13 mouse cellular contexts compared by ENCODE assay signal in the genomic region with DNA sequence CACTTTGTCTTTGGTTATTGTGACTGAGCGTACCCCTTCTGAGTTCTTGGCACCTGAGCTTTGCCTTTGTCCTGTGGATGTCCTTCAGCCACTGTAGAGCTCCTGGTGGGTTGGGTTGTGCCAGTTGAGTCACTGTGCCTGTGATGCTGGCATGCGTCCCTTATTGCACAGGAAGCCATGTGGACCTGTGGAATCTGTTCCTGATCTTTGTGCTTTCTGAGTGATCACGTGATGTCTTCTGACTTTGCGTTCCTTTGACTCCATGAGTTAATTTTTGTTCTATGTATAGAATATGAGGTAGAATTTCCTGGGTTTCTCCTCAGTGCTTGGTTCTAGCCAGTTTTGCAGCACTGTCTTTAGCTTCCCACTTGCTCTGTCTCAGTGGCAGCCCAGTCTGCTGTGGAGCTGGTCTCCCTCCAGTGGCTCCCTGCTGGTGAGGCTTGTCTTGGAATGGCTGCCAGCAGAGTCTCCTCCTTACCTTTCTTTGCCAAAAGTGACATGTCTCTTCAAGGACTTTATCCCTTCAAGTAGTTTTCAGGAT. TPM values are rescaled to one million over a fixed set of nuclear protein-coding genes. Genes with fewer than 3 reads are reported as not detected.
DNase-seq lines count a peak whose midpoint lies in the region; ATAC-seq and TF ChIP-seq lines count a peak whose summit lies in the region.
"Had no signal": no experiment of that assay in that cellular context is flagged by ENCODE, and none has a peak within 500 bp of the region (broad histone marks: within the 10 kb centered on the region; RNA-seq: fewer than 3 reads in every experiment).

No protein-coding gene starts in this region.

- WGBS in heart, embryonic 15.5 days: 76% methylated on average over 4 of the region's 4 CpGs
- WGBS in kidney, embryonic 15.5 days: 88% methylated on average over 4 of the region's 4 CpGs
- WGBS in forebrain, postnatal 0 days: 85% methylated on average over 4 of the region's 4 CpGs

- H3K36me3 ChIP-seq in heart, embryonic 15.5 days: peaks cover 8% of the 10 kb centered on the region
- H3K36me3 ChIP-seq in kidney, embryonic 15.5 days: peaks cover 52% of the 10 kb centered on the region
- H3K36me3 ChIP-seq in forebrain, postnatal 0 days (ENCODE audit: insufficient read depth): peaks cover 28% of the 10 kb centered on the region

- no peak overlapping the region for H3K4me3 ChIP-seq in heart, embryonic 15.5 days
- H3K4me3 ChIP-seq in left cerebral cortex, adult 2 months: no peak overlapping the region
- no peak overlapping the region for H3K4me3 ChIP-seq in kidney, embryonic 15.5 days (replicated peaks)
- no peak overlapping the region for H3K4me3 ChIP-seq in forebrain, postnatal 0 days (ENCODE audit: low read depth, low read length)
- H3K4me3 ChIP-seq: forebrain, embryonic 13.5 days; limb, embryonic 15.5 days had no signal

- no peak for DNase-seq in heart, postnatal 25 days (ENCODE audit: low spot score)
- DNase-seq in left cerebral cortex, adult 2 months (ENCODE audit: extremely low spot score in 1 of 2, low spot score in 2 of 2): no peak
- DNase-seq in left cerebral cortex, adult 11 months (ENCODE audit: low spot score): no peak
- DNase-seq in adipocyte (ENCODE audit: low spot score): peak; percentile 39
- no peak for DNase-seq in forebrain, postnatal 0 days
- DNase-seq: cerebellum, postnatal 36 days; thymus, adult 18-20 months had no signal

- no peak for ATAC-seq in heart, embryonic 15.5 days (replicated peaks; ENCODE audit: insufficient number of reproducible peaks, insufficient read depth, low FRiP score, low read depth)
- no peak for ATAC-seq in kidney, embryonic 15.5 days (replicated peaks; ENCODE audit: low FRiP score)
- no peak for ATAC-seq in forebrain, postnatal 0 days
- ATAC-seq in activated CD4-positive, CD25-positive, alpha-beta regulatory T cell, adult 4 months: no peak
- ATAC-seq: forebrain, embryonic 13.5 days had no signal

- no peaks in the 10 kb centered on the region for H3K27me3 ChIP-seq in heart, embryonic 15.5 days
- no peaks in the 10 kb centered on the region for H3K27me3 ChIP-seq in kidney, embryonic 15.5 days
- no peaks in the 10 kb centered on the region for H3K27me3 ChIP-seq in forebrain, postnatal 0 days (ENCODE audit: insufficient read depth, low read length)
- H3K27me3 ChIP-seq: forebrain, embryonic 13.5 days; limb, embryonic 15.5 days had no signal

- TF ChIP-seq CTCF in left cerebral cortex, adult 2 months (IDR thresholded peaks at IDR 0.05): no peak; the same call in 1 of the 2 replicates
- TF ChIP-seq CTCF in forebrain, postnatal 0 days (IDR thresholded peaks at IDR 0.05; ENCODE audit: low read depth): no peak

- peaks cover 36% of the 10 kb centered on the region for H3K4me1 ChIP-seq in heart, embryonic 15.5 days (replicated peaks)
- peaks cover 34% of the 10 kb centered on the region for H3K4me1 ChIP-seq in kidney, embryonic 15.5 days
- no peaks in the 10 kb centered on the region for H3K4me1 ChIP-seq in forebrain, postnatal 0 days (ENCODE audit: insufficient read depth)

- H3K9me3 ChIP-seq in heart, embryonic 15.5 days (replicated peaks): no peaks in the 10 kb centered on the region
- H3K9me3 ChIP-seq in kidney, embryonic 15.5 days (replicated peaks): no peaks in the 10 kb centered on the region
- H3K9me3 ChIP-seq in forebrain, postnatal 0 days (ENCODE audit: low read length): no peaks in the 10 kb centered on the region
- H3K9me3 ChIP-seq: limb, embryonic 15.5 days had no signal

- no peak overlapping the region for H3K4me2 ChIP-seq in heart, embryonic 15.5 days
- H3K4me2 ChIP-seq in kidney, embryonic 15.5 days: no peak overlapping the region
- no peak overlapping the region for H3K4me2 ChIP-seq in forebrain, postnatal 0 days (ENCODE audit: low read depth)
- H3K4me2 ChIP-seq: forebrain, embryonic 13.5 days; limb, embryonic 15.5 days had no signal

- no peak overlapping the region for H3K9ac ChIP-seq in heart, embryonic 15.5 days
- H3K9ac ChIP-seq in kidney, embryonic 15.5 days: no peak overlapping the region
- no peak overlapping the region for H3K9ac ChIP-seq in forebrain, postnatal 0 days
- H3K9ac ChIP-seq: forebrain, embryonic 13.5 days; limb, embryonic 15.5 days had no signal

- H3K27ac ChIP-seq in heart, embryonic 15.5 days: peak overlapping the region; percentile 55
- peak overlapping the region; percentile 57 for H3K27ac ChIP-seq in left cerebral cortex, adult 2 months
- peak overlapping the region; percentile 33; the same call in 1 of the 2 replicates for H3K27ac ChIP-seq in kidney, embryonic 15.5 days
- no peak overlapping the region for H3K27ac ChIP-seq in forebrain, postnatal 0 days (ENCODE audit: low read depth, low read length)
- H3K27ac ChIP-seq: forebrain, embryonic 13.5 days; limb, embryonic 15.5 days had no signal

- intact Hi-C loops in heart, postnatal 25 days (cut with DNase I): no loop called here
- intact Hi-C loops in left cerebral cortex, adult 2 months (cut with DNase I): no loop called here

RNA-seq across cellular contexts. Expression of a gene that starts 19.8 kb away (rescaled TPM):
- 90.4 and 110 TPM in 2 replicates for polyA plus RNA-seq in heart, embryonic 15.5 days (2015; fragmentation: Nextera tagmentation; extraction: Ambion mirVana)
- total RNA-seq in heart, postnatal 25 days (2021): 10 to 100 TPM; 33.0 to 33.9 TPM
- total RNA-seq in left cerebral cortex, adult 2 months (2021): 10 to 100 TPM; 47.4 to 54.9 TPM
- 127 and 144 TPM in 2 replicates for polyA plus RNA-seq in kidney, embryonic 15.5 days (2015; fragmentation: Nextera tagmentation; extraction: Ambion mirVana)
- 97.7 and 102 TPM in 2 replicates for total RNA-seq in forebrain, postnatal 0 days (2014; rRNA removed)
- 137 and 139 TPM in 2 replicates for polyA plus RNA-seq in forebrain, postnatal 0 days (2015; fragmentation: Nextera tagmentation; extraction: Ambion mirVana)
- polyA plus RNA-seq in activated CD4-positive, CD25-positive, alpha-beta regulatory T cell, adult 4 months (2017; shearing (Covaris generic)): 100 to 1,000 TPM in 1 of 2 experiments, 10 to 100 TPM in 1; 78.1 to 110 TPM

RNA-seq across cellular contexts. Expression of a gene that starts 21.0 kb away (rescaled TPM):
- 105 and 111 TPM in 2 replicates for polyA plus RNA-seq in heart, embryonic 15.5 days (2015; fragmentation: Nextera tagmentation; extraction: Ambion mirVana)
- total RNA-seq in heart, postnatal 25 days (2021): 10 to 100 TPM; 31.2 to 35.7 TPM
- 10 to 100 TPM; 18.9 to 21.3 TPM for total RNA-seq in left cerebral cortex, adult 2 months (2021)
- polyA plus RNA-seq in kidney, embryonic 15.5 days (2015; fragmentation: Nextera tagmentation; extraction: Ambion mirVana): 164 and 176 TPM in 2 replicates
- total RNA-seq in forebrain, postnatal 0 days (2014; rRNA removed): 28.5 and 52.1 TPM in 2 replicates
- polyA plus RNA-seq in forebrain, postnatal 0 days (2015; fragmentation: Nextera tagmentation; extraction: Ambion mirVana): 91.3 and 114 TPM in 2 replicates
- polyA plus RNA-seq in activated CD4-positive, CD25-positive, alpha-beta regulatory T cell, adult 4 months (2017; shearing (Covaris generic)): 100 to 1,000 TPM; 163 to 165 TPM

RNA-seq across cellular contexts. Expression of a gene that starts 21.2 kb away (rescaled TPM):
- polyA plus RNA-seq in heart, embryonic 15.5 days (2015; fragmentation: Nextera tagmentation; extraction: Ambion mirVana): 27.5 and 36.8 TPM in 2 replicates
- 1 to 10 TPM; 5.6 to 6.2 TPM for total RNA-seq in heart, postnatal 25 days (2021)
- 10 to 100 TPM; 61.4 to 62.3 TPM for total RNA-seq in left cerebral cortex, adult 2 months (2021)
- 52.9 and 66.0 TPM in 2 replicates for polyA plus RNA-seq in kidney, embryonic 15.5 days (2015; fragmentation: Nextera tagmentation; extraction: Ambion mirVana)
- total RNA-seq in forebrain, postnatal 0 days (2014; rRNA removed): 57.6 and 58.4 TPM in 2 replicates
- polyA plus RNA-seq in forebrain, postnatal 0 days (2015; fragmentation: Nextera tagmentation; extraction: Ambion mirVana): 31.0 and 41.0 TPM in 2 replicates
- polyA plus RNA-seq in activated CD4-positive, CD25-positive, alpha-beta regulatory T cell, adult 4 months (2017; shearing (Covaris generic)): 10 to 100 TPM; 19.7 to 24.1 TPM

RNA-seq across cellular contexts. Expression of a gene that starts 28.7 kb away (rescaled TPM):
- polyA plus RNA-seq in heart, embryonic 15.5 days (2015; fragmentation: Nextera tagmentation; extraction: Ambion mirVana): 7.8 and 17.0 TPM in 2 replicates
- 1 to 10 TPM; 1.2 to 1.8 TPM for total RNA-seq in heart, postnatal 25 days (2021)
- total RNA-seq in left cerebral cortex, adult 2 months (2021): 10 to 100 TPM; 34.0 to 39.6 TPM
- polyA plus RNA-seq in kidney, embryonic 15.5 days (2015; fragmentation: Nextera tagmentation; extraction: Ambion mirVana): 27.6 and 31.0 TPM in 2 replicates
- 598 and 666 TPM in 2 replicates for total RNA-seq in forebrain, postnatal 0 days (2014; rRNA removed)
- 681 and 697 TPM in 2 replicates for polyA plus RNA-seq in forebrain, postnatal 0 days (2015; fragmentation: Nextera tagmentation; extraction: Ambion mirVana)
- not detected for polyA plus RNA-seq in activated CD4-positive, CD25-positive, alpha-beta regulatory T cell, adult 4 months (2017; shearing (Covaris generic))
- total RNA-seq: neutrophil, adult 5-6 weeks had no signal

RNA-seq across cellular contexts. Expression of a gene that starts 31.6 kb away (rescaled TPM):
- 1.5 and 2.7 TPM in 2 replicates for polyA plus RNA-seq in heart, embryonic 15.5 days (2015; fragmentation: Nextera tagmentation; extraction: Ambion mirVana)
- total RNA-seq in heart, postnatal 25 days (2021): under 1 TPM in 1 of 2 experiments, not detected in 1; 0.20 TPM
- 1 to 10 TPM; 4.0 to 7.2 TPM for total RNA-seq in left cerebral cortex, adult 2 months (2021)
- 5.2 and 7.7 TPM in 2 replicates for polyA plus RNA-seq in kidney, embryonic 15.5 days (2015; fragmentation: Nextera tagmentation; extraction: Ambion mirVana)
- 5.5 and 5.9 TPM in 2 replicates for total RNA-seq in forebrain, postnatal 0 days (2014; rRNA removed)
- polyA plus RNA-seq in forebrain, postnatal 0 days (2015; fragmentation: Nextera tagmentation; extraction: Ambion mirVana): 3.6 and 4.9 TPM in 2 replicates
- polyA plus RNA-seq in activated CD4-positive, CD25-positive, alpha-beta regulatory T cell, adult 4 months (2017; shearing (Covaris generic)): not detected
- total RNA-seq: neutrophil, adult 5-6 weeks had no signal
